Mouse (Mus musculus): ENCODE measurements around the gene 1700123O20Rik. TPM values are rescaled to one million over a fixed set of nuclear protein-coding genes. Genes with fewer than 3 reads are reported as not detected.

Gene 1700123O20Rik
- polyA plus RNA-seq, 1 experiment = not detected

- TF ChIP-seq POLR2A (IDR thresholded peaks at IDR 0.05; ENCODE audit: insufficient read depth, low read depth, low read length) = no peak
- TF ChIP-seq CTCF (IDR thresholded peaks at IDR 0.05; ENCODE audit: insufficient read depth, low read depth, low read length) = no peak
- WGBS = 1% methylated on average over 8 of the region's 8 CpGs
- peak overlapping the region; percentile 58 for H3K4me3 ChIP-seq (ENCODE audit: insufficient read depth, low read depth, low read length)
- 0 out of 2 replicates have a peak, but pooled peaks cover 2% of the 10 kb centered on the region for H3K4me1 ChIP-seq (ENCODE audit: control insufficient read depth, insufficient read depth, low read length)
- 0 out of 2 replicates have a peak overlapping the region, but pooled peaks have one; percentile 42 for H3K27ac ChIP-seq (ENCODE audit: insufficient read depth, low read depth, low read length)
Observed at GRCm38 (mm10) chr14:54687251-54687650, 1.2 kb downstream of the 1700123O20Rik start.

DNA sequence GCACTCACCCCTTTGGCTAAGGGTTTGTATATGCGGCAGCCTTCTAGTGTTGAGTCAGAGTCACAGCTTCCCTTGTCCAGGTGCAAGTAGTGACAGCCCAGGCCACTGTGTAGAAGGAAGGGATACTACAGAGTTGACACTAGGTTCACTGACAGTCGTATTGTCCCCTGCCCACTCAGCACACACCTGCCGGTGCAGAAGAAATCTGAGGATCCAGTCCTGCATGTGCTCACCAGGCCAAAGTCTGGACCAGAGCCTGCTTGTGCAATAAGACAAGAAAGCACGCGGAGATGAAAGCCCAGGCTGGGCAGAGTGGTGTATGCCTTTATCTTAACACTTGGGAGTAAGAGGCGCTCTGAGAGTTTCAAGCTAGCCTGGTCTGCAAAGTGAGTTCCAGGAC, 9.0 kb downstream of the 1700123O20Rik start:
- no peaks in the 10 kb centered on the region for H3K4me1 ChIP-seq (ENCODE audit: control insufficient read depth, insufficient read depth, low read length)
- no peak overlapping the region for H3K27ac ChIP-seq (ENCODE audit: insufficient read depth, low read depth, low read length)
- TF ChIP-seq CTCF (IDR thresholded peaks at IDR 0.05; ENCODE audit: insufficient read depth, low read depth, low read length) (no peak), POLR2A (IDR thresholded peaks at IDR 0.05; ENCODE audit: insufficient read depth, low read depth, low read length) (no peak)
- H3K4me3 ChIP-seq (ENCODE audit: insufficient read depth, low read depth, low read length) = no peak overlapping the region
- 82% methylated on average over 6 of the region's 6 CpGs for WGBS

- no peak for TF ChIP-seq POLR2A (IDR thresholded peaks at IDR 0.05; ENCODE audit: insufficient read depth, low read depth, low read length)
- no peak for TF ChIP-seq CTCF (IDR thresholded peaks at IDR 0.05; ENCODE audit: insufficient read depth, low read depth, low read length)
- Histone ChIP-seq H3K4me3 (ENCODE audit: insufficient read depth, low read depth, low read length) (no peak overlapping the region), H3K4me1 (ENCODE audit: control insufficient read depth, insufficient read depth, low read length) (no peaks in the 10 kb centered on the region), H3K27ac (ENCODE audit: insufficient read depth, low read depth, low read length) (no peak overlapping the region)
- 91% methylated on average over 4 of the region's 4 CpGs for WGBS
Observed at GRCm38 (mm10) chr14:54696752-54697151, 10.7 kb downstream of the 1700123O20Rik start.

DNA sequence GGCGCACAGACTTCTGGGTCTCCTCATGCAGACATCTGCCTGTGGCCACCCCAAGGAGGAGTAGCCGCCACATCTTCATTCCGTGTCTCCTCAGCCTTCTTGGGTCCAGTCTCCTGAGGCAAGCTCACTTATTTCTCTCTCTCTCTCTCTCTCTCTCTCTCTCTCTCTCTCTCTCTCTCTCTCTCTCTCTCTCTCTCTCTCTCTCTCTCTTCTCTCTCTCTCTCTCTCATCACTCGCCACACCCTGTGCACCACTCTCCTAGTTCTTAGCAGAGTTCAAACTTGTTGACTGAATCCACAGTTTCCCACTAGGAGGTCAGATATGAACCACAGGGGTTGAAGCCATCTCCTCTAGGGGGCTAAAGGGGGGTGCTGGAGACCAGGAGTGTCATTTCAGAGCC, 12.7 kb downstream of the 1700123O20Rik start, which contains the start of gene Gm29776:
Gene Gm29776 (minus strand): TSS at position 101 of the 400 bp plus-strand sequence.
- TF ChIP-seq CTCF (IDR thresholded peaks at IDR 0.05; ENCODE audit: insufficient read depth, low read depth, low read length) = no peak
- TF ChIP-seq POLR2A (IDR thresholded peaks at IDR 0.05; ENCODE audit: insufficient read depth, low read depth, low read length) = no peak
- 79% methylated on average over 4 of the region's 4 CpGs for WGBS
- Histone ChIP-seq H3K4me1 (ENCODE audit: control insufficient read depth, insufficient read depth, low read length) (no peaks in the 10 kb centered on the region), H3K4me3 (ENCODE audit: insufficient read depth, low read depth, low read length) (no peak within 1 kb of the TSS), H3K27ac (ENCODE audit: insufficient read depth, low read depth, low read length) (no peak within 1 kb of the TSS)

- Histone ChIP-seq H3K27ac (ENCODE audit: insufficient read depth, low read depth, low read length) (no peak overlapping the region), H3K4me1 (ENCODE audit: control insufficient read depth, insufficient read depth, low read length) (no peaks in the 10 kb centered on the region), H3K4me3 (ENCODE audit: insufficient read depth, low read depth, low read length) (no peak overlapping the region)
- 63% methylated on average over 3 of the region's 3 CpGs for WGBS
- TF ChIP-seq POLR2A (IDR thresholded peaks at IDR 0.05; ENCODE audit: insufficient read depth, low read depth, low read length) = no peak
- TF ChIP-seq CTCF (IDR thresholded peaks at IDR 0.05; ENCODE audit: insufficient read depth, low read depth, low read length) = no peak
Observed at GRCm38 (mm10) chr14:54699586-54699985, 13.6 kb downstream of the 1700123O20Rik start.

DNA sequence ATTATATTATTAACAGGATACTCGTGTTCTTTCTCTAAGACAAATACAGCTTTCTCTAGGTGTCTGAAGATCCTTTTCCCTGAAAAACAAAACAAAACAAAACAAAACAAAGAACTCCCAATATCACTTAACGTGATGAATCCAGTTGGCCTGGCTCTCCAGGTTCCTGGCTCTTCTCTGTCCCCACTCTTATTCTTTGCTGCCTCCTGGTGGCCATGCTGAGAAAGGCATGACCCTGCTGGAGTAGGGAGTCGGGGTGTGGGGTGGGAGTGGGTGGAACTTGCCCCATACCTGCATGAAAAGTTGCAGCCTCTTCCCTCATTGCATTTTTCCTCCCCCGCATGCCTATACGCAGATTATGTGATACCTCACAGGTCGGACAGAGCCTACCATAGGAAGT, 15.3 kb downstream of the 1700123O20Rik start:
- Histone ChIP-seq H3K4me1 (ENCODE audit: control insufficient read depth, insufficient read depth, low read length) (no peaks in the 10 kb centered on the region), H3K27ac (ENCODE audit: insufficient read depth, low read depth, low read length) (no peak overlapping the region), H3K4me3 (ENCODE audit: insufficient read depth, low read depth, low read length) (no peak overlapping the region)
- TF ChIP-seq CTCF (IDR thresholded peaks at IDR 0.05; ENCODE audit: insufficient read depth, low read depth, low read length) = peak; percentile 79
- no peak for TF ChIP-seq POLR2A (IDR thresholded peaks at IDR 0.05; ENCODE audit: insufficient read depth, low read depth, low read length)
- WGBS = 16% methylated on average over 6 of the region's 6 CpGs

DNA sequence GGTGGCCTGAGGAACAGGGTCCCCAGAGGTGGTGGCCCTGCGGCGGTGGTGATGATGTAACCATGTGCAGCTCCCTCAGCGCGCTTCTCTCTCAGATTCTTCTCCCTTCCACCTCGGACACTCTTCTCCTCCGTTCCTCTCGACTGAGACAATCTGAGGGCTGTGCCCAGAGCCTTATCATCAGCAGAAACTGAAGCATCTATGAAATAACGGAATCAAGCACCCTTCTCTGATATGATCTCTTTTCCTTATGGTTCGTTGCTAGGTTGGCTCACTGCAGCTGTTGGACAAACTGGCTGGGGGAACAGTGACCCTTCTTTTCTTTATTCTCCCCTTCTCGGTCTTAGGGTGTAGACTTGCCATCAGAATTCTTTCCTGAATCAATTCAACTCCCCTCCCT, 17.2 kb downstream of the 1700123O20Rik start:
- no peak for TF ChIP-seq POLR2A (IDR thresholded peaks at IDR 0.05; ENCODE audit: insufficient read depth, low read depth, low read length)
- TF ChIP-seq CTCF (IDR thresholded peaks at IDR 0.05; ENCODE audit: insufficient read depth, low read depth, low read length) = no peak
- H3K4me1 ChIP-seq (ENCODE audit: control insufficient read depth, insufficient read depth, low read length) = no peaks in the 10 kb centered on the region
- no peak overlapping the region for H3K27ac ChIP-seq (ENCODE audit: insufficient read depth, low read depth, low read length)
- no peak overlapping the region for H3K4me3 ChIP-seq (ENCODE audit: insufficient read depth, low read depth, low read length)
- 66% methylated on average over 10 of the region's 10 CpGs for WGBS

DNA sequence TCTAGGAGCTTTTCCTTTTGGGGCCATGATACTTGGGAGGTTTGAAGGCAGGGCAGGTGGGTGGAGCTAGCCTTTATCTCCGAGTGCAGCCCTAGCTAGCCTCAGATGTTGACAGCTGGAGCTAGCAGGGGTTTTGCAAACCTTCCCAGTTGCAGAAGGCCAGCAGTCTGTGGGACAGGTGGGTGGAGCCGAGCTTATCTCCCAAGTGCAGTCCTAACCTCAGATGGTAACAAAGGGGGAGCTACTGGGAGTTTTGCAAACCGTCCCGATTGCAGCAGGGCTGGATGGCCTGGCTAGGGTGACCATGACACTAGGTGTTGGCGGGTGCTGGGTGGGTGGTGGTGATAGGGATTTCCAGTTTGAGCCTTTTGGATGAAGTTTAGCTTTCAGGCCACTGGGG, 19.8 kb downstream of the 1700123O20Rik start:
- no peak overlapping the region for H3K27ac ChIP-seq (ENCODE audit: insufficient read depth, low read depth, low read length)
- H3K4me1 ChIP-seq (ENCODE audit: control insufficient read depth, insufficient read depth, low read length) = no peaks in the 10 kb centered on the region
- 70% methylated on average over 5 of the region's 5 CpGs for WGBS
- H3K4me3 ChIP-seq (ENCODE audit: insufficient read depth, low read depth, low read length) = no peak overlapping the region
- TF ChIP-seq POLR2A (IDR thresholded peaks at IDR 0.05; ENCODE audit: insufficient read depth, low read depth, low read length) (no peak), CTCF (IDR thresholded peaks at IDR 0.05; ENCODE audit: insufficient read depth, low read depth, low read length) (no peak)

- no peak overlapping the region for H3K27ac ChIP-seq (ENCODE audit: insufficient read depth, low read depth, low read length)
- TF ChIP-seq CTCF (IDR thresholded peaks at IDR 0.05; ENCODE audit: insufficient read depth, low read depth, low read length) (no peak), POLR2A (IDR thresholded peaks at IDR 0.05; ENCODE audit: insufficient read depth, low read depth, low read length) (no peak)
- 65% methylated on average over 17 of the region's 17 CpGs for WGBS
- no peaks in the 10 kb centered on the region for H3K4me1 ChIP-seq (ENCODE audit: control insufficient read depth, insufficient read depth, low read length)
- H3K4me3 ChIP-seq (ENCODE audit: insufficient read depth, low read depth, low read length) = no peak overlapping the region
Observed at GRCm38 (mm10) chr14:54706589-54707320, 20.7 kb downstream of the 1700123O20Rik start.

All from olfactory bulb, adult 2 months (tissue).